Mouse (Mus musculus) layer of hippocampus, postnatal 36 days (tissue): Measurements from ENCODE around the gene Ppa2. TPM values are rescaled to one million over a fixed set of nuclear protein-coding genes. Genes with fewer than 3 reads are reported as not detected.
A peak's percentile ranks its signal among the peaks of the same experiment; 100 is the strongest.

Source experiments
- DNase-seq, 2 experiments: peaks; one replicate each; pipeline ENCODE4 v3.0.0; 2022
- total RNA-seq, 2 experiments: library from RNA; stranded (reverse); gene quantifications; 2 replicates each; pipeline ENCODE4 v1.2.3; 2021

Gene Ppa2
- total RNA-seq, 2 experiments from 2014 or later = 45.7 to 53.0 TPM

GRCm38 (mm10) chr3:133332280-133332679 is 22.4 kb downstream of the Ppa2 start:
- DNase-seq = no peak

GRCm38 (mm10) chr3:133333267-133334170 is 23.6 kb downstream of the Ppa2 start:
- no peak for DNase-seq

DNA sequence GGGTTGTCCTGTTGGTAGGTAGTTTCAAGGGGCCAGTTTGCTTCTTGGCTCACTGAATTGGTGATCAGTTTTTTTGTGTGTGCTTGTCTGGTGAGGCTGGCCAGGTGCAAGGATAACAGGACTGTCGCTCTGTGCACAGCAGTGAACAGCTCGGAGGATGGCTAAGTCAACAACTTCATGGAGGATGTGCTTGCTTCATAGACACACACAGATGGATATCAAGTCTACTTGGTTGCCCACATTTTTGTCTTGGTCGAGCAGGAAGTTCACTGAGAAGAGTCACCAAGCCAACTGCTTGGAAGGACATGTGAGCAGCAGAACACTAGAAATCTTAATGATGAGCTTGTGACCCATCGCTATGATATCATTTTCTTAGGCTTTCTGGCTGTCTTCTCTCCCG is 24.8 kb downstream of the Ppa2 start:
- DNase-seq = no peak

DNA sequence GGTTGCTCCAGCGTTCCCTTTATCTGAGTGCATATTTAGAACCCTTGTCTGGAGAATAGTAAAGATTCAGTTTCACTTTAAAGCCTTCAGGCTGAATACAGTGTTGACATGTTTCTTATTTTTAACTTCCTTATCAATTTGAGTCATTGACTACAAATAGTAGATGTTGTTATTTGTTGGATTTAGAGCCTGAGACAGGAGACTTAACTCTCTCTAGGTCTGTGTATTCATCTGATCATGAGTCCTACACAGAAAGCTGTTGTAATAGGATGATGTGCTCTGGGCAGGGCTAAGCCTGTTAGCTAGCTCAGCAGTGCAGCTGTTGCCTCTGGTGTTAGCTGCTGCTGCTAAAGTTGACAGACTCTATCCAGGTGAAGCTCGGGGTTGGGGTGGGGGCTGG is 25.3 kb downstream of the Ppa2 start:
- DNase-seq = no peak

DNA sequence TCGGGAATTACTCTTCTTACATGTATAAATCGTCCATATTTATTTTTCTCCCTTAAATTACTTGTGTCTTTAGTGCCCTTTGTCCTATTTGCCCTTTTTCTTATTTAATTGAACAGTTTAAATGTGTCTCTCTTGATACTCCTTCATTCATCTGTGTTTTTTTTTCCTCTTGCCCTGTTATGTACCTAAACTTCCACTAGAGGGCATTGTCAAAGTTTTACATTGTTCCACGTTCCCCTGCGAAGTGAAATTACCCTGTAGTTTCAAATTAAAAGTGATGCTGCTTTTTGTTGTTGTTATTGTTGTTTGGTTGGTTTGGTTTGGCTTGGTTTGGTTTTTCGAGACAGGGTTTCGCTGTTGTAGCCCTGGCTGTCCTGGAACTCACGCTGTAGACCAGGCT is 26.5 kb downstream of the Ppa2 start:
- DNase-seq = no peak

- DNase-seq = peak; percentile 50 to 58
These were observed 29.0 kb downstream of the Ppa2 start for GRCm38 (mm10) chr3:133338851-133339356.

GRCm38 (mm10) chr3:133339411-133339823 is 29.5 kb downstream of the Ppa2 start:
- DNase-seq = no peak

- no peak for DNase-seq
These were observed 31.2 kb downstream of the Ppa2 start for GRCm38 (mm10) chr3:133341106-133341505.

- DNase-seq = no peak
These were observed 37.6 kb downstream of the Ppa2 start for GRCm38 (mm10) chr3:133347535-133347934.

- no peak for DNase-seq
These were observed 38.9 kb downstream of the Ppa2 start for GRCm38 (mm10) chr3:133348847-133349246.

- DNase-seq = no peak
These were observed 47.6 kb downstream of the Ppa2 start for GRCm38 (mm10) chr3:133357426-133357974.

DNA sequence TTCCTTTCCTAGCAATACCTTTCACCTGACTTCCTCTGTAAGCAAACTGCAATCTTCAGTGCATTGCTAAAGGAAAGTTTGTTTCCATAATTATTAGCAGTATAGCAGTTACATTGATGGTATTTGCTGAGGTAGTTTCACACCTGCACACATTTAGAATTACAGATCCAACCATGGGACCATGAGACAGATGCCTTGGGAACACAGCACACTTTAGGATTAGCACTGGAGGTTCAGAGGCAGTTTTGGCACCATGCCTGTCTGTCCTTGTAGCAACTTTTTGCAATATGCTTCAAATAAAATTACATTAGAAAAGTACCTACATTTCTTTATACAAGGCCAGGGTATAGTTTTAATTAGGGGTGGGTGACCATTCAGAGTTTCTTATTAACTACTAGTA is 48.1 kb downstream of the Ppa2 start:
- DNase-seq = no peak

- no peak for DNase-seq
These were observed 51.5 kb downstream of the Ppa2 start for GRCm38 (mm10) chr3:133361406-133361805.

DNA sequence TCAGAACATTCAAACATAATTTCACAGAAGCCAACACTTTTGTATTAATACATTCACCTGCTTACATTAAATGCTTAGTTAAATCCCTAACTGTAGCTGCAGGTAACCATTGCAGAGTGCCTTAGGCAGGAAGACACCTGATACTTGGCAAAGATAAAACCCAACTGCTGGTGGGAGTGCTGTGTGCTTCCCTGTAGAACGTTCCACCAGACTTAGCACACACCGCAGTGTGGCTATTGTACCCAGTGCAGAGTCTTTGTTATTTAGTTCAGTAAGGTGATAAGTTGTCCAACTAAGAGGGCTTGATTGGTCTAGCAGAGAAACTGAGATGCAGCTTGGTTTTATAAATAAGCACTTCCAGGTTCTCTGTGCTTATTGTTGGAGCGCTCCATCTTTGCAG is 54.2 kb downstream of the Ppa2 start:
- DNase-seq = no peak

DNA sequence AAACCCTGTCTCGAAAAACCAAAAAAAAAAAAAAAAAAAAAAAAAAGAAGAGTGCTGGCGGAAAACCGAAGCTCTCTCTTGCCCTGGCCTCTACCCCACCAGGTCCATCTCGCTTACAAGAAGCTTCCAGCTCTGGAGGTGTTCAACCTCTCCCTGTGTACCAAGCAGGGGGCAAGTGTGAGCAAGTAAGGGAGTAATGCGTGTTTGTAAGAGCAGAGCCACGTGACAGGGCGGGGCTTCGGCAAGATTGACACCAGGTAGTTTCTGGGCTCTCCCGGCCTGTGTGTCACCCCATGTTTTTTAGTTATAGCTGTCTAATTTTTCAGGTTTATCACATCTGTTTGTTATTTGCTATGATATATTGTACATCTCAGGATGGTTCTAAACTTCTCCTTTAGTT is 56.2 kb downstream of the Ppa2 start:
- no peak for DNase-seq

- DNase-seq = no peak
These were observed 68.3 kb downstream of the Ppa2 start for GRCm38 (mm10) chr3:133378174-133378573.

DNA sequence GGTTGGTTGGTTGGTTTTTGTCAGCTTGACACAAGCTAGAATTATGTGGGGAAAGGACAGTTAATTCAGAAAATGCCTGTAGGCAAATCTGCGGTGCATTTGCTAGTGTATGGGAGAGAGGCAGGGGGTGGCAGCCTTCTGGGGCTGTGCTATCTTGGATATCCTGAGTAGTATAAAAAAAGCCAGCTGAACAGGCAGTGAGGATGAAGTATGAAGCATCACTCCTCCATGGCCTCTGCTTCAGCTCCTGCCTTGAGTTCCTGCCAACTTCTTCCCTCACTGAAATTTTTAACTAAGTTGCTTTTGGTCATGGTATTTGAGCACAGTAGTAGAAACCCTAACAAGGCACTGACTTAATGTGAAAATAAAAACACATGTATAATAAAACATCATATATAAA is 70.1 kb downstream of the Ppa2 start:
- no peak for DNase-seq

DNA sequence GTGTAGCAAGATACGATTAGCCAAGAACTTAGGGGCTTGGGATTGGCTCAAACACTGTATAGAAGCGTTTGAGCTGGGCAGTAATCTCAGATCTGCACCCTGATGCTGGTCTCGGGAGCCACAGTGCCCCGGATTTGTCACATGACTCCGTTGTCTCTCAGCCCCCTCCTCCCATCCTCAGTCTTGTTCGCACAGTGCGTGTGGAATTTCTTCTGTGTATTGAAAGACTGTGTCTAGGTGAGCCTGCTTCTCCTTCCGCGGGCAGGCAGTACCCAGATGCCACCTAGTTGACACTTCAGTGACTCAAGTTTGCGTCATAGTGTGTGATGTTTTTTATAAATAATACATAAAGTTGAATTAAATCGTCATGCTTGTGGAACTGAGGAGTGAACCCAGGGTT is 71.6 kb downstream of the Ppa2 start:
- DNase-seq = no peak

DNA sequence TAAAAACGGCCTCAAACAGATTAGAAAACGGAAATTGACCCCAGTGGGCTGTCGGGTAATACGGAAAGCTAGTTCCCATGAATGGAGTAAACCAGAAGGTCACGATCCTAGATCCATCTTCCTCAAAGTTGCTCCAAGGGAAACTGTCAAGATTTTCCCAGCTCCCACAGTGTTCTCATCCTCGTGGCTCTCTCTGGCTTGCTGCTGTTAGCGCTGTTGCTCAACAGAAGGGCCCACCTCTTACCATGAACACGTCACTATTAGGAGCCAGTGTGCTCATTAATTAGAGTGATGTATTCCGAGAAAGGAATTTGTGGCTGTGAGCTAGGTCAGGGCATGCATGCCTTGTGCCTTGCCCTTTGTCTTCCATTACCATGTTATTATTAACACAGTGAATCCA is 72.2 kb downstream of the Ppa2 start:
- DNase-seq = no peak

DNA sequence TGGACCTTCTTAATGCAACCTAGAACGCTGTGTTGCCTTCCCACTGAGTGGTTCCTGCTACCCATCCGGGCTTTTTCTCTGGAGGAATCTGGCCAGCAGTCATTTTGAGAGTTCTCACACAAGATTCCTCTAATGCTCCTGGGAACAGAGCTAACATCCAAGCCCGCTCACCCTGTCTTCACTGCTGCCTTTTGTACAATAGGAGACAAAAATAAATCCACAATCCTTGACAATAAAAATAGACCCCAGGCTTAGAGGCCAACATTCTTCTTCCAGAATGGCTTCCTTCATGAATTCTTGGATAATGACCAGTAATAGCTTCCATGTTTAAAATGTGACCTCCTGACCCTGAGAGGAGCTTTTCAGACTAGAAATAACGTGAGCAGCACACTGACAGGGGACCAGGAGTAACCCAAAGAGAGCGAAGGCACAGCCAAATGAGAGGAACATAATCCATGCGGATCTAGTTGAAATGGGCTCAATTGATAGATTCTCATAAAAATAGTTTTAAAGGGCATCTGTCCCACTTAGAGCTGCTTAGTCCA is 74.3 kb downstream of the Ppa2 start:
- DNase-seq = no peak

- DNase-seq = no peak
These were observed 77.4 kb downstream of the Ppa2 start for GRCm38 (mm10) chr3:133387283-133387682.

- no peak for DNase-seq
These were observed 80.0 kb downstream of the Ppa2 start for GRCm38 (mm10) chr3:133389803-133390387.

- no peak for DNase-seq
These were observed 84.6 kb downstream of the Ppa2 start for GRCm38 (mm10) chr3:133394531-133394930.
